Mouse (Mus musculus): ENCODE data around the gene Tctex1d4. TPM values are rescaled to one million over a fixed set of nuclear protein-coding genes. Genes with fewer than 3 reads are reported as not detected.

Tctex1d4 gene
- polyA plus RNA-seq, 1 experiment = 12.1 TPM

GRCm38 (mm10) chr4:117148047-117148713 is 21.6 kb downstream of the Tctex1d4 start:
- TF ChIP-seq FLI1 (IDR thresholded peaks at IDR 0.05; ENCODE audit: low read length) = no peak
- TF ChIP-seq GATA1 (IDR thresholded peaks at IDR 0.05; ENCODE audit: borderline replicate concordance, low read length) = no peak
- H3K36me3 ChIP-seq (replicated peaks; ENCODE audit: low read length) = peaks cover 53% of the 10 kb centered on the region
- H3K27me3 ChIP-seq (replicated peaks) = peaks cover 16% of the 10 kb centered on the region
- peaks cover 67% of the 10 kb centered on the region for H3K4me1 ChIP-seq
- H3K9me3 ChIP-seq = no peaks in the 10 kb centered on the region
- H3K4me3 ChIP-seq (replicated peaks) = no peak overlapping the region

GRCm38 (mm10) chr4:117148815-117149214 is 22.2 kb downstream of the Tctex1d4 start:
- TF ChIP-seq GATA1 (IDR thresholded peaks at IDR 0.05; ENCODE audit: borderline replicate concordance, low read length) = no peak
- no peak for TF ChIP-seq FLI1 (IDR thresholded peaks at IDR 0.05; ENCODE audit: low read length)
- peaks cover 69% of the 10 kb centered on the region for H3K4me1 ChIP-seq
- H3K36me3 ChIP-seq (replicated peaks; ENCODE audit: low read length) = peaks cover 59% of the 10 kb centered on the region
- no peak overlapping the region for H3K4me3 ChIP-seq (replicated peaks)
- no peaks in the 10 kb centered on the region for H3K9me3 ChIP-seq
- peaks cover 12% of the 10 kb centered on the region for H3K27me3 ChIP-seq (replicated peaks)

- TF ChIP-seq GATA1 (IDR thresholded peaks at IDR 0.05; ENCODE audit: borderline replicate concordance, low read length) (no peak), FLI1 (IDR thresholded peaks at IDR 0.05; ENCODE audit: low read length) (no peak)
- Histone ChIP-seq H3K9me3 (no peaks in the 10 kb centered on the region), H3K4me1 (peaks cover 70% of the 10 kb centered on the region), H3K36me3 (replicated peaks; ENCODE audit: low read length) (peaks cover 66% of the 10 kb centered on the region), H3K27me3 (replicated peaks) (peaks cover 4% of the 10 kb centered on the region), H3K4me3 (replicated peaks) (no peak overlapping the region)
Measured at GRCm38 (mm10) chr4:117149291-117150211, 23.0 kb downstream of the Tctex1d4 start.

- Histone ChIP-seq H3K9me3 (no peaks in the 10 kb centered on the region), H3K4me1 (peaks cover 72% of the 10 kb centered on the region), H3K4me3 (replicated peaks) (no peak overlapping the region), H3K36me3 (replicated peaks; ENCODE audit: low read length) (peaks cover 72% of the 10 kb centered on the region), H3K27me3 (replicated peaks) (peaks cover under 1% of the 10 kb centered on the region)
- TF ChIP-seq GATA1 (IDR thresholded peaks at IDR 0.05; ENCODE audit: borderline replicate concordance, low read length) (no peak), FLI1 (IDR thresholded peaks at IDR 0.05; ENCODE audit: low read length) (no peak)
Measured at GRCm38 (mm10) chr4:117150212-117150733, 23.7 kb downstream of the Tctex1d4 start.

GRCm38 (mm10) chr4:117151416-117151815 is 24.8 kb downstream of the Tctex1d4 start:
- TF ChIP-seq GATA1 (IDR thresholded peaks at IDR 0.05; ENCODE audit: borderline replicate concordance, low read length) = no peak
- TF ChIP-seq FLI1 (IDR thresholded peaks at IDR 0.05; ENCODE audit: low read length) = no peak
- Histone ChIP-seq H3K36me3 (replicated peaks; ENCODE audit: low read length) (peaks cover 72% of the 10 kb centered on the region), H3K4me1 (peaks cover 62% of the 10 kb centered on the region), H3K27me3 (replicated peaks) (no peaks in the 10 kb centered on the region), H3K9me3 (no peaks in the 10 kb centered on the region), H3K4me3 (replicated peaks) (no peak overlapping the region)

GRCm38 (mm10) chr4:117152714-117153113 is 26.1 kb downstream of the Tctex1d4 start:
- TF ChIP-seq FLI1 (IDR thresholded peaks at IDR 0.05; ENCODE audit: low read length) (no peak), GATA1 (IDR thresholded peaks at IDR 0.05; ENCODE audit: borderline replicate concordance, low read length) (no peak)
- Histone ChIP-seq H3K9me3 (no peaks in the 10 kb centered on the region), H3K4me3 (replicated peaks) (no peak overlapping the region), H3K36me3 (replicated peaks; ENCODE audit: low read length) (peaks cover 72% of the 10 kb centered on the region), H3K27me3 (replicated peaks) (no peaks in the 10 kb centered on the region), H3K4me1 (peaks cover 62% of the 10 kb centered on the region)

- Histone ChIP-seq H3K9me3 (no peaks in the 10 kb centered on the region), H3K36me3 (replicated peaks; ENCODE audit: low read length) (peaks cover 66% of the 10 kb centered on the region), H3K4me1 (peaks cover 45% of the 10 kb centered on the region), H3K4me3 (replicated peaks) (peak overlapping the region; percentile 95), H3K27me3 (replicated peaks) (no peaks in the 10 kb centered on the region)
- TF ChIP-seq GATA1 (IDR thresholded peaks at IDR 0.05; ENCODE audit: borderline replicate concordance, low read length) (no peak), FLI1 (IDR thresholded peaks at IDR 0.05; ENCODE audit: low read length) (no peak)
Measured at GRCm38 (mm10) chr4:117155020-117155791, 28.6 kb downstream of the Tctex1d4 start.

GRCm38 (mm10) chr4:117155792-117156355 is 29.3 kb downstream of the Tctex1d4 start, which contains the start of gene Rps8:
Rps8 (minus strand) TSS chr4:117156243.
- Histone ChIP-seq H3K36me3 (replicated peaks; ENCODE audit: low read length) (peaks cover 65% of the 10 kb centered on the region), H3K4me3 (replicated peaks) (peak within 1 kb of the TSS; percentile 95), H3K27me3 (replicated peaks) (no peaks in the 10 kb centered on the region), H3K9me3 (no peaks in the 10 kb centered on the region), H3K4me1 (peaks cover 42% of the 10 kb centered on the region)
- no peak for TF ChIP-seq GATA1 (IDR thresholded peaks at IDR 0.05; ENCODE audit: borderline replicate concordance, low read length)

- H3K27me3 ChIP-seq (replicated peaks) = no peaks in the 10 kb centered on the region
- peaks cover 65% of the 10 kb centered on the region for H3K36me3 ChIP-seq (replicated peaks; ENCODE audit: low read length)
Measured at GRCm38 (mm10) chr4:117156372-117156771, 29.8 kb downstream of the Tctex1d4 start.

More at GRCm38 (mm10) chr4:117156372-117156771, 29.8 kb downstream of the Tctex1d4 start:
- Histone ChIP-seq H3K4me1 (peaks cover 40% of the 10 kb centered on the region), H3K4me3 (replicated peaks) (peak overlapping the region; percentile 95), H3K9me3 (no peaks in the 10 kb centered on the region)
- TF ChIP-seq GATA1 (IDR thresholded peaks at IDR 0.05; ENCODE audit: borderline replicate concordance, low read length) = no peak
- TF ChIP-seq FLI1 (IDR thresholded peaks at IDR 0.05; ENCODE audit: low read length) = no peak

All from megakaryocyte, embryonic 14.5 days (primary cell).